Mouse (Mus musculus): ENCODE measurements around the gene Rsbn1. TPM values are rescaled to one million over a fixed set of nuclear protein-coding genes. Genes with fewer than 3 reads are reported as not detected.
A peak's percentile ranks its signal among the peaks of the same experiment; 100 is the strongest.

Gene Rsbn1
- polyA plus RNA-seq, 1 experiment from 2014 or later: 24.6 TPM

- no peak for ATAC-seq (ENCODE audit: low read depth)
- Histone ChIP-seq H3K4me1 (ENCODE audit: control insufficient read depth, insufficient read depth, low read length) (peaks cover 12% of the 10 kb centered on the region), H3K27me3 (ENCODE audit: control insufficient read depth, insufficient read depth, low read length) (no peaks in the 10 kb centered on the region), H3K4me2 (ENCODE audit: low read depth, low read length) (no peak overlapping the region), H3K9me3 (ENCODE audit: control insufficient read depth, low read length) (no peaks in the 10 kb centered on the region), H3K4me3 (ENCODE audit: low read depth, low read length) (no peak overlapping the region), H3K9ac (replicated peaks; ENCODE audit: low read depth, low read length) (no peak overlapping the region), H3K36me3 (ENCODE audit: control insufficient read depth, insufficient read depth, low read length) (peaks cover 10% of the 10 kb centered on the region; the same call in 1 of the 2 replicates), H3K27ac (ENCODE audit: low read depth, low read length) (no peak overlapping the region)
- WGBS: 99% methylated on average over 2 of the region's 2 CpGs
Observed at GRCm38 (mm10) chr3:103971157-103971556, 57.2 kb downstream of the Rsbn1 start.

- H3K36me3 ChIP-seq (ENCODE audit: control insufficient read depth, insufficient read depth, low read length): peaks cover 17% of the 10 kb centered on the region
- 80% methylated on average over 4 of the region's 4 CpGs for WGBS
- ATAC-seq (ENCODE audit: low read depth): no peak
Observed at GRCm38 (mm10) chr3:103984556-103984955, 70.6 kb downstream of the Rsbn1 start.

GRCm38 (mm10) chr3:103985194-103985593 is 71.3 kb downstream of the Rsbn1 start:
- 94% methylated on average over 2 of the region's 2 CpGs for WGBS
- H3K9ac ChIP-seq (replicated peaks; ENCODE audit: low read depth, low read length): no peak overlapping the region
- no peak for ATAC-seq (ENCODE audit: low read depth)
- H3K36me3 ChIP-seq (ENCODE audit: control insufficient read depth, insufficient read depth, low read length): peaks cover 21% of the 10 kb centered on the region
- no peaks in the 10 kb centered on the region for H3K4me1 ChIP-seq (ENCODE audit: control insufficient read depth, insufficient read depth, low read length)
- H3K4me2 ChIP-seq (ENCODE audit: low read depth, low read length): no peak overlapping the region
- no peaks in the 10 kb centered on the region for H3K9me3 ChIP-seq (ENCODE audit: control insufficient read depth, low read length)
- H3K27me3 ChIP-seq (ENCODE audit: control insufficient read depth, insufficient read depth, low read length): no peaks in the 10 kb centered on the region
- no peak overlapping the region for H3K4me3 ChIP-seq (ENCODE audit: low read depth, low read length)
- H3K27ac ChIP-seq (ENCODE audit: low read depth, low read length): no peak overlapping the region

More at GRCm38 (mm10) chr3:103984556-103984955, 70.6 kb downstream of the Rsbn1 start:
- no peak overlapping the region for H3K9ac ChIP-seq (replicated peaks; ENCODE audit: low read depth, low read length)
- H3K4me2 ChIP-seq (ENCODE audit: low read depth, low read length): no peak overlapping the region
- no peaks in the 10 kb centered on the region for H3K9me3 ChIP-seq (ENCODE audit: control insufficient read depth, low read length)
- no peak overlapping the region for H3K4me3 ChIP-seq (ENCODE audit: low read depth, low read length)
- H3K27me3 ChIP-seq (ENCODE audit: control insufficient read depth, insufficient read depth, low read length): no peaks in the 10 kb centered on the region
- H3K27ac ChIP-seq (ENCODE audit: low read depth, low read length): no peak overlapping the region
- H3K4me1 ChIP-seq (ENCODE audit: control insufficient read depth, insufficient read depth, low read length): no peaks in the 10 kb centered on the region

GRCm38 (mm10) chr3:103987831-103988432 is 74.0 kb downstream of the Rsbn1 start:
- H3K36me3 ChIP-seq (ENCODE audit: control insufficient read depth, insufficient read depth, low read length): peaks cover 37% of the 10 kb centered on the region
- no peak overlapping the region for H3K4me2 ChIP-seq (ENCODE audit: low read depth, low read length)
- H3K27ac ChIP-seq (ENCODE audit: low read depth, low read length): no peak overlapping the region
- no peak overlapping the region for H3K4me3 ChIP-seq (ENCODE audit: low read depth, low read length)
- no peaks in the 10 kb centered on the region for H3K9me3 ChIP-seq (ENCODE audit: control insufficient read depth, low read length)
- no peaks in the 10 kb centered on the region for H3K4me1 ChIP-seq (ENCODE audit: control insufficient read depth, insufficient read depth, low read length)
- H3K9ac ChIP-seq (replicated peaks; ENCODE audit: low read depth, low read length): no peak overlapping the region
- no peaks in the 10 kb centered on the region for H3K27me3 ChIP-seq (ENCODE audit: control insufficient read depth, insufficient read depth, low read length)
- WGBS: 67% methylated on average over 5 of the region's 5 CpGs
- ATAC-seq (ENCODE audit: low read depth): no peak

GRCm38 (mm10) chr3:103989352-103989751 is 75.4 kb downstream of the Rsbn1 start:
- Histone ChIP-seq H3K27ac (ENCODE audit: low read depth, low read length) (no peak overlapping the region), H3K4me2 (ENCODE audit: low read depth, low read length) (no peak overlapping the region), H3K36me3 (ENCODE audit: control insufficient read depth, insufficient read depth, low read length) (peaks cover 43% of the 10 kb centered on the region), H3K4me1 (ENCODE audit: control insufficient read depth, insufficient read depth, low read length) (no peaks in the 10 kb centered on the region), H3K27me3 (ENCODE audit: control insufficient read depth, insufficient read depth, low read length) (no peaks in the 10 kb centered on the region), H3K9ac (replicated peaks; ENCODE audit: low read depth, low read length) (no peak overlapping the region), H3K9me3 (ENCODE audit: control insufficient read depth, low read length) (no peaks in the 10 kb centered on the region), H3K4me3 (ENCODE audit: low read depth, low read length) (no peak overlapping the region)
- no peak for ATAC-seq (ENCODE audit: low read depth)
- 98% methylated on average over 4 of the region's 4 CpGs for WGBS

- Histone ChIP-seq H3K27me3 (ENCODE audit: control insufficient read depth, insufficient read depth, low read length) (no peaks in the 10 kb centered on the region), H3K4me2 (ENCODE audit: low read depth, low read length) (no peak overlapping the region), H3K9me3 (ENCODE audit: control insufficient read depth, low read length) (no peaks in the 10 kb centered on the region), H3K27ac (ENCODE audit: low read depth, low read length) (no peak overlapping the region), H3K36me3 (ENCODE audit: control insufficient read depth, insufficient read depth, low read length) (peaks cover 40% of the 10 kb centered on the region), H3K4me3 (ENCODE audit: low read depth, low read length) (no peak overlapping the region), H3K4me1 (ENCODE audit: control insufficient read depth, insufficient read depth, low read length) (no peaks in the 10 kb centered on the region), H3K9ac (replicated peaks; ENCODE audit: low read depth, low read length) (no peak overlapping the region)
- WGBS: 96% methylated on average over 3 of the region's 3 CpGs
- ATAC-seq (ENCODE audit: low read depth): no peak
Observed at GRCm38 (mm10) chr3:103991271-103991670, 77.4 kb downstream of the Rsbn1 start.

- H3K9ac ChIP-seq (replicated peaks; ENCODE audit: low read depth, low read length): no peak overlapping the region
- no peak overlapping the region for H3K4me3 ChIP-seq (ENCODE audit: low read depth, low read length)
- no peak for ATAC-seq (ENCODE audit: low read depth)
- H3K4me1 ChIP-seq (ENCODE audit: control insufficient read depth, insufficient read depth, low read length): no peaks in the 10 kb centered on the region
- no peak overlapping the region for H3K4me2 ChIP-seq (ENCODE audit: low read depth, low read length)
- H3K27me3 ChIP-seq (ENCODE audit: control insufficient read depth, insufficient read depth, low read length): no peaks in the 10 kb centered on the region
- no peaks in the 10 kb centered on the region for H3K9me3 ChIP-seq (ENCODE audit: control insufficient read depth, low read length)
- no peak overlapping the region for H3K27ac ChIP-seq (ENCODE audit: low read depth, low read length)
- 93% methylated on average over 4 of the region's 4 CpGs for WGBS
- peaks cover 34% of the 10 kb centered on the region for H3K36me3 ChIP-seq (ENCODE audit: control insufficient read depth, insufficient read depth, low read length)
Observed at GRCm38 (mm10) chr3:103998724-103999123, 84.8 kb downstream of the Rsbn1 start.

- Histone ChIP-seq H3K4me1 (ENCODE audit: control insufficient read depth, insufficient read depth, low read length) (no peaks in the 10 kb centered on the region), H3K4me2 (ENCODE audit: low read depth, low read length) (no peak overlapping the region), H3K27ac (ENCODE audit: low read depth, low read length) (no peak overlapping the region), H3K27me3 (ENCODE audit: control insufficient read depth, insufficient read depth, low read length) (no peaks in the 10 kb centered on the region), H3K36me3 (ENCODE audit: control insufficient read depth, insufficient read depth, low read length) (peaks cover 25% of the 10 kb centered on the region), H3K9me3 (ENCODE audit: control insufficient read depth, low read length) (no peaks in the 10 kb centered on the region), H3K4me3 (ENCODE audit: low read depth, low read length) (no peak overlapping the region), H3K9ac (replicated peaks; ENCODE audit: low read depth, low read length) (no peak overlapping the region)
- ATAC-seq (ENCODE audit: low read depth): 0 out of 2 replicates have a peak, but pooled peaks have one; percentile 41
- 65% methylated on average over 8 of the region's 8 CpGs for WGBS
Observed at GRCm38 (mm10) chr3:104006896-104007466, 93.1 kb downstream of the Rsbn1 start.

GRCm38 (mm10) chr3:104007479-104007878 is 93.6 kb downstream of the Rsbn1 start:
- 55% methylated on average over 8 of the region's 8 CpGs for WGBS
- H3K27ac ChIP-seq (ENCODE audit: low read depth, low read length): no peak overlapping the region
- no peaks in the 10 kb centered on the region for H3K27me3 ChIP-seq (ENCODE audit: control insufficient read depth, insufficient read depth, low read length)
- no peak overlapping the region for H3K4me2 ChIP-seq (ENCODE audit: low read depth, low read length)
- peak; percentile 60; the same call in 1 of the 2 replicates for ATAC-seq (ENCODE audit: low read depth)
- no peak overlapping the region for H3K9ac ChIP-seq (replicated peaks; ENCODE audit: low read depth, low read length)
- no peaks in the 10 kb centered on the region for H3K9me3 ChIP-seq (ENCODE audit: control insufficient read depth, low read length)
- H3K36me3 ChIP-seq (ENCODE audit: control insufficient read depth, insufficient read depth, low read length): peaks cover 25% of the 10 kb centered on the region
- H3K4me1 ChIP-seq (ENCODE audit: control insufficient read depth, insufficient read depth, low read length): no peaks in the 10 kb centered on the region
- no peak overlapping the region for H3K4me3 ChIP-seq (ENCODE audit: low read depth, low read length)
